Mouse (Mus musculus) R1 (cell line): Measurements from ENCODE around the gene Rbfox3.
A peak's percentile ranks its signal among the peaks of the same experiment; 100 is the strongest.
"Not testable (repeated sequence)": the region's sequence is repeated elsewhere in the genome, so short reads cannot be mapped to it uniquely, and the experiment has no call there.

Experiments
- DNase-seq: peaks from one replicate; pipeline ENCODE4 v3.0.0-alpha.2; 2018; ENCODE audit warnings: low read depth, low spot score

Gene Rbfox3

GRCm38 (mm10) chr11:118825280-118826094, 85.9 kb downstream of the Rbfox3 start:
- DNase-seq, result no peak

- no peak for DNase-seq
Measured at GRCm38 (mm10) chr11:118821353-118821752, 90.0 kb downstream of the Rbfox3 start.

GRCm38 (mm10) chr11:118818528-118818927, 92.9 kb downstream of the Rbfox3 start:
- no peak for DNase-seq

- DNase-seq, result no peak
Measured at GRCm38 (mm10) chr11:118815118-118815517, 96.3 kb downstream of the Rbfox3 start.

- no peak for DNase-seq
Measured at GRCm38 (mm10) chr11:118813942-118814341, 97.5 kb downstream of the Rbfox3 start.

- no peak for DNase-seq
Measured at GRCm38 (mm10) chr11:118811404-118811803, 100.0 kb downstream of the Rbfox3 start.

GRCm38 (mm10) chr11:118807511-118807910, 103.9 kb downstream of the Rbfox3 start:
- DNase-seq, result no peak

- no peak for DNase-seq
Measured at GRCm38 (mm10) chr11:118794856-118795602, 116.4 kb downstream of the Rbfox3 start.

- DNase-seq, result no peak
Measured at GRCm38 (mm10) chr11:118793639-118794021, 117.8 kb downstream of the Rbfox3 start.

- no peak for DNase-seq
Measured at GRCm38 (mm10) chr11:118792916-118793638, 118.3 kb downstream of the Rbfox3 start.

- no peak for DNase-seq
Measured at GRCm38 (mm10) chr11:118792163-118792915, 119.1 kb downstream of the Rbfox3 start.

- DNase-seq, result no peak
Measured at GRCm38 (mm10) chr11:118791391-118791790, 120.0 kb downstream of the Rbfox3 start.

GRCm38 (mm10) chr11:118788091-118788490, 123.3 kb downstream of the Rbfox3 start:
- peak; percentile 81 for DNase-seq

- no peak for DNase-seq
Measured at GRCm38 (mm10) chr11:118782677-118783076, 128.7 kb downstream of the Rbfox3 start.

GRCm38 (mm10) chr11:118775753-118776152, 135.6 kb downstream of the Rbfox3 start:
- peak; percentile 68 for DNase-seq

- DNase-seq, result not testable (repeated sequence)
Measured at GRCm38 (mm10) chr11:118774777-118775176, 136.6 kb downstream of the Rbfox3 start.

- no peak for DNase-seq
Measured at GRCm38 (mm10) chr11:118773076-118773583, 138.3 kb downstream of the Rbfox3 start.

- DNase-seq, result no peak
Measured at GRCm38 (mm10) chr11:118771358-118771757, 140.0 kb downstream of the Rbfox3 start.

GRCm38 (mm10) chr11:118770789-118771188, 140.6 kb downstream of the Rbfox3 start:
- no peak for DNase-seq

GRCm38 (mm10) chr11:118769542-118769941, 141.9 kb downstream of the Rbfox3 start:
- no peak for DNase-seq

GRCm38 (mm10) chr11:118768441-118768840, 143.0 kb downstream of the Rbfox3 start:
- DNase-seq, result no peak
